Mouse (Mus musculus): ENCODE data around the gene Plekhj1. TPM values are rescaled to one million over a fixed set of nuclear protein-coding genes. Genes with fewer than 3 reads are reported as not detected.
"Not testable (repeated sequence)": the region's sequence is repeated elsewhere in the genome, so short reads cannot be mapped to it uniquely, and the experiment has no call there.

The Plekhj1 gene
- polyA plus RNA-seq, 1 experiment from 2014 or later: 142 TPM

- Histone ChIP-seq H3K9me3 (peaks cover 9% of the 10 kb centered on the region; the same call in 1 of the 2 replicates), H3K4me1 (0 out of 2 replicates have a peak, but pooled peaks cover 4% of the 10 kb centered on the region), H3K4me3 (no peak overlapping the region), H3K27me3 (peaks cover 57% of the 10 kb centered on the region), H3K4me2 (replicated peaks) (no peak overlapping the region), H3K27ac (no peak overlapping the region), H3K36me3 (no peaks in the 10 kb centered on the region), H3K9ac (no peak overlapping the region)
- 47% methylated on average over 7 of the region's 7 CpGs for WGBS
- ATAC-seq (ENCODE audit: insufficient number of reproducible peaks, insufficient read depth, low FRiP score, low TSS enrichment): no peak
Observed at GRCm38 (mm10) chr10:80836949-80837379, 38.5 kb upstream of the Plekhj1 start.

- Histone ChIP-seq H3K27ac (no peak overlapping the region), H3K9ac (no peak overlapping the region), H3K4me2 (replicated peaks) (no peak overlapping the region), H3K9me3 (peaks cover 9% of the 10 kb centered on the region; the same call in 1 of the 2 replicates), H3K27me3 (peaks cover 52% of the 10 kb centered on the region), H3K4me1 (peaks cover 12% of the 10 kb centered on the region), H3K36me3 (no peaks in the 10 kb centered on the region), H3K4me3 (no peak overlapping the region)
- ATAC-seq (ENCODE audit: insufficient number of reproducible peaks, insufficient read depth, low FRiP score, low TSS enrichment): no peak
- 60% methylated on average over 30 of the region's 30 CpGs for WGBS
Observed at GRCm38 (mm10) chr10:80835617-80836016, 37.2 kb upstream of the Plekhj1 start.

- H3K4me2 ChIP-seq (replicated peaks): no peak overlapping the region
- H3K4me1 ChIP-seq: peaks cover 27% of the 10 kb centered on the region
- H3K9ac ChIP-seq: no peak overlapping the region
- no peak for ATAC-seq (ENCODE audit: insufficient number of reproducible peaks, insufficient read depth, low FRiP score, low TSS enrichment)
- H3K27me3 ChIP-seq: peaks cover 45% of the 10 kb centered on the region
- H3K36me3 ChIP-seq: peaks cover 19% of the 10 kb centered on the region
- WGBS: 71% methylated on average over 7 of the region's 7 CpGs
- H3K9me3 ChIP-seq: peaks cover 9% of the 10 kb centered on the region; the same call in 1 of the 2 replicates
- H3K4me3 ChIP-seq: no peak overlapping the region
- H3K27ac ChIP-seq: no peak overlapping the region
Observed at GRCm38 (mm10) chr10:80832818-80833217, 34.4 kb upstream of the Plekhj1 start.

- H3K4me1 ChIP-seq: peaks cover 29% of the 10 kb centered on the region
Observed at GRCm38 (mm10) chr10:80831136-80831535, 32.7 kb upstream of the Plekhj1 start.

GRCm38 (mm10) chr10:80829359-80830278 is 31.2 kb upstream of the Plekhj1 start:
- Histone ChIP-seq H3K4me3 (no peak overlapping the region), H3K4me1 (peaks cover 29% of the 10 kb centered on the region), H3K9me3 (peaks cover 4% of the 10 kb centered on the region; the same call in 1 of the 2 replicates), H3K4me2 (replicated peaks) (no peak overlapping the region), H3K36me3 (peaks cover 20% of the 10 kb centered on the region), H3K9ac (no peak overlapping the region), H3K27me3 (peaks cover 16% of the 10 kb centered on the region), H3K27ac (no peak overlapping the region)
- WGBS: 59% methylated on average over 1 of the region's 1 CpGs
- no peak for ATAC-seq (ENCODE audit: insufficient number of reproducible peaks, insufficient read depth, low FRiP score, low TSS enrichment)

More at GRCm38 (mm10) chr10:80831136-80831535, 32.7 kb upstream of the Plekhj1 start:
- no peak overlapping the region for H3K4me2 ChIP-seq (replicated peaks)
- ATAC-seq (ENCODE audit: insufficient number of reproducible peaks, insufficient read depth, low FRiP score, low TSS enrichment): no peak
- peaks cover 31% of the 10 kb centered on the region for H3K27me3 ChIP-seq
- H3K9ac ChIP-seq: no peak overlapping the region
- no peak overlapping the region for H3K27ac ChIP-seq
- H3K4me3 ChIP-seq: no peak overlapping the region
- 2% methylated on average over 9 of the region's 9 CpGs for WGBS
- H3K9me3 ChIP-seq: peaks cover 9% of the 10 kb centered on the region; the same call in 1 of the 2 replicates
- H3K36me3 ChIP-seq: peaks cover 20% of the 10 kb centered on the region

GRCm38 (mm10) chr10:80828587-80828986 is 30.2 kb upstream of the Plekhj1 start:
- Histone ChIP-seq H3K4me3 (peak overlapping the region; percentile 81), H3K4me1 (peaks cover 29% of the 10 kb centered on the region), H3K36me3 (peaks cover 20% of the 10 kb centered on the region), H3K4me2 (replicated peaks) (peak overlapping the region; percentile 92)
- WGBS: 91% methylated on average over 9 of the region's 9 CpGs
- H3K9ac ChIP-seq; H3K27me3 ChIP-seq; H3K9me3 ChIP-seq; ATAC-seq (ENCODE audit: insufficient number of reproducible peaks, insufficient read depth, low FRiP score, low TSS enrichment); H3K27ac ChIP-seq: not testable (repeated sequence)

- peaks cover 29% of the 10 kb centered on the region for H3K4me1 ChIP-seq
- H3K27me3 ChIP-seq: no peaks in the 10 kb centered on the region
- peaks cover 20% of the 10 kb centered on the region for H3K36me3 ChIP-seq
- H3K9ac ChIP-seq: peak overlapping the region; percentile 94
- 72% methylated on average over 10 of the region's 10 CpGs for WGBS
- no peak overlapping the region for H3K27ac ChIP-seq
- H3K9me3 ChIP-seq: no peaks in the 10 kb centered on the region
- peak overlapping the region; percentile 81 for H3K4me3 ChIP-seq
- ATAC-seq (ENCODE audit: insufficient number of reproducible peaks, insufficient read depth, low FRiP score, low TSS enrichment): no peak
- H3K4me2 ChIP-seq (replicated peaks): peak overlapping the region; percentile 92
Observed at GRCm38 (mm10) chr10:80827870-80828420, 29.5 kb upstream of the Plekhj1 start.

GRCm38 (mm10) chr10:80827063-80827869 is 28.8 kb upstream of the Plekhj1 start:
- Histone ChIP-seq H3K4me3 (peak overlapping the region; percentile 81), H3K4me1 (peaks cover 29% of the 10 kb centered on the region), H3K27me3 (no peaks in the 10 kb centered on the region), H3K4me2 (replicated peaks) (peak overlapping the region; percentile 92), H3K9me3 (no peaks in the 10 kb centered on the region), H3K9ac (peak overlapping the region; percentile 94), H3K27ac (peak overlapping the region; percentile 92), H3K36me3 (peaks cover 20% of the 10 kb centered on the region)
- WGBS: 6% methylated on average over 29 of the region's 29 CpGs
- no peak for ATAC-seq (ENCODE audit: insufficient number of reproducible peaks, insufficient read depth, low FRiP score, low TSS enrichment)

GRCm38 (mm10) chr10:80826151-80827062 is 28.0 kb upstream of the Plekhj1 start, which contains the start of gene Oaz1:
TSS of gene Oaz1 (plus strand) at chr10:80826656.
- peak within 1 kb of the TSS; percentile 81 for H3K4me3 ChIP-seq
- peaks cover 20% of the 10 kb centered on the region for H3K36me3 ChIP-seq
- WGBS: under 1% methylated on average over 82 of the region's 82 CpGs
- H3K27me3 ChIP-seq: no peaks in the 10 kb centered on the region
- ATAC-seq (ENCODE audit: insufficient number of reproducible peaks, insufficient read depth, low FRiP score, low TSS enrichment): peak; percentile 97
- peak within 1 kb of the TSS; percentile 94 for H3K9ac ChIP-seq
- H3K4me1 ChIP-seq: peaks cover 29% of the 10 kb centered on the region
- H3K27ac ChIP-seq: peak within 1 kb of the TSS; percentile 92
- H3K4me2 ChIP-seq (replicated peaks): peak within 1 kb of the TSS; percentile 92
- no peaks in the 10 kb centered on the region for H3K9me3 ChIP-seq

GRCm38 (mm10) chr10:80824827-80825226 is 26.4 kb upstream of the Plekhj1 start:
- Histone ChIP-seq H3K4me3 (no peak overlapping the region), H3K4me2 (replicated peaks) (no peak overlapping the region), H3K9ac (no peak overlapping the region), H3K4me1 (peaks cover 15% of the 10 kb centered on the region), H3K27ac (0 out of 2 replicates have a peak overlapping the region, but pooled peaks have one; percentile 6), H3K36me3 (peaks cover 13% of the 10 kb centered on the region), H3K27me3 (no peaks in the 10 kb centered on the region), H3K9me3 (no peaks in the 10 kb centered on the region)
- WGBS: 71% methylated on average over 2 of the region's 2 CpGs
- no peak for ATAC-seq (ENCODE audit: insufficient number of reproducible peaks, insufficient read depth, low FRiP score, low TSS enrichment)

Measured in embryonic facial prominence, embryonic 12.5 days (tissue).